Mouse (Mus musculus): ENCODE results near the gene Rgs7. TPM values are rescaled to one million over a fixed set of nuclear protein-coding genes. Genes with fewer than 3 reads are reported as not detected.
A peak's percentile ranks its signal among the peaks of the same experiment; 100 is the strongest.

Rgs7 gene
- total and polyA plus RNA-seq, 2 experiments from 2014 or later: 40.5 to 48.1 TPM

GRCm38 (mm10) chr1:175118904-175119555 lies 373.3 kb downstream of the Rgs7 start:
- no peak overlapping the region for H3K4me3 ChIP-seq (ENCODE audit: low read depth, low read length)
- no peak overlapping the region for H3K9ac ChIP-seq (replicated peaks; ENCODE audit: low read length, poor library complexity, severe bottlenecking)
- no peak overlapping the region for H3K27ac ChIP-seq (ENCODE audit: low read depth, low read length)
- ATAC-seq (ENCODE audit: low FRiP score) (no peak), DNase-seq (ENCODE audit: low spot score) (no peak)
- no peaks in the 10 kb centered on the region for H3K27me3 ChIP-seq (ENCODE audit: insufficient read depth, low read length)
- H3K9me3 ChIP-seq (ENCODE audit: low read length): no peaks in the 10 kb centered on the region
- 64% methylated on average over 4 of the region's 4 CpGs for WGBS
- H3K36me3 ChIP-seq (ENCODE audit: insufficient read depth, low read length): no peaks in the 10 kb centered on the region
- H3K4me2 ChIP-seq (ENCODE audit: low read depth, low read length, poor library complexity, severe bottlenecking): no peak overlapping the region
- peak; percentile 36; the same call in 1 of the 2 replicates for TF ChIP-seq CTCF (IDR thresholded peaks at IDR 0.05)
- H3K4me1 ChIP-seq (ENCODE audit: insufficient read depth, low read length): no peaks in the 10 kb centered on the region

GRCm38 (mm10) chr1:175108270-175108860 lies 383.9 kb downstream of the Rgs7 start:
- H3K27ac ChIP-seq (ENCODE audit: low read depth, low read length): no peak overlapping the region
- H3K9me3 ChIP-seq (ENCODE audit: low read length): no peaks in the 10 kb centered on the region
- DNase-seq (ENCODE audit: low spot score) (no peak), ATAC-seq (ENCODE audit: low FRiP score) (no peak)
- TF ChIP-seq CTCF (IDR thresholded peaks at IDR 0.05): no peak
- H3K36me3 ChIP-seq (ENCODE audit: insufficient read depth, low read length): no peaks in the 10 kb centered on the region
- H3K9ac ChIP-seq (replicated peaks; ENCODE audit: low read length, poor library complexity, severe bottlenecking): no peak overlapping the region
- no peak overlapping the region for H3K4me3 ChIP-seq (ENCODE audit: low read depth, low read length)
- no peaks in the 10 kb centered on the region for H3K27me3 ChIP-seq (ENCODE audit: insufficient read depth, low read length)
- H3K4me2 ChIP-seq (ENCODE audit: low read depth, low read length, poor library complexity, severe bottlenecking): no peak overlapping the region
- WGBS: 87% methylated on average over 1 of the region's 1 CpGs
- H3K4me1 ChIP-seq (ENCODE audit: insufficient read depth, low read length): no peaks in the 10 kb centered on the region

DNA sequence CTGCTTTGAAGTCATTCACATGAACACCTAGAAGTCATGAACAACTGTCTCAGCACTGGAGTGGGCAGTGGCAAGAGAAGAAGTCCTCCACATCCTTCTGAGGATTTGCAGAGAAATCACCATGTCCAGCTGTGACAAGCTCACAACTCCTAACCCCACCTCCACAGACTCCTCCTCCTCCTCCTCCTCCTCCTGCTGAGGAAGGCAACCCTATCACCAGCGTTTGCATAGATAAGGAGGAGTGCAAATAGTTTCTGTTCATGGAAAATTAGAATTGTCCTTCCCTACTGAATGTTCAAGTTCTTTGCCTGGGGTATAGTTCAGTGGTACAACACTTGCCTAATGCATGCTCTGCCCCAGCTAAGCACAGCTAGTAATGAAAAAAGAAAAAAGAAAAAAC lies 386.0 kb downstream of the Rgs7 start:
- Histone ChIP-seq H3K36me3 (ENCODE audit: insufficient read depth, low read length) (no peaks in the 10 kb centered on the region), H3K4me3 (ENCODE audit: low read depth, low read length) (no peak overlapping the region), H3K27me3 (ENCODE audit: insufficient read depth, low read length) (no peaks in the 10 kb centered on the region), H3K4me1 (ENCODE audit: insufficient read depth, low read length) (no peaks in the 10 kb centered on the region), H3K9me3 (ENCODE audit: low read length) (no peaks in the 10 kb centered on the region), H3K27ac (ENCODE audit: low read depth, low read length) (no peak overlapping the region), H3K4me2 (ENCODE audit: low read depth, low read length, poor library complexity, severe bottlenecking) (no peak overlapping the region), H3K9ac (replicated peaks; ENCODE audit: low read length, poor library complexity, severe bottlenecking) (no peak overlapping the region)
- WGBS: 60% methylated on average over 1 of the region's 1 CpGs
- DNase-seq (ENCODE audit: low spot score): no peak
- TF ChIP-seq CTCF (IDR thresholded peaks at IDR 0.05): no peak
- ATAC-seq (ENCODE audit: low FRiP score): no peak

DNA sequence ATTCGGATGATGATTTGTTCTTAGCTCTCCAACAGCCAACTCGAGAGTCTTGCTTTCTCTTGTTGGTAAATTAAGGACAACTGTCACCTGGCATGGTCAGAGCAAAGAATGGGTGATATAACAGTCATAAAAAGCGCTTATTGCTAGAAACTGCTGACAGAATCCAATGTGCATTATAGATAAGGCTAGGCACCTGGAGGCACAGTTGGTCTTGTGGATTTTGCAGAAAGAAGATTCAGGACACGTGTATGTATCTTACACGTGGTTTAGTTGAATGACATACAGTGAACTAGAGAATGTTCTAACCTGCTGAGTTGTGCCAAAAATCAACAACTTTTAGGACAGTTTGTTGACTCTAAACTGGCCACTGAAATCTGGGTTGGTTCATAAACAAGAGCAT lies 386.9 kb downstream of the Rgs7 start:
- H3K9me3 ChIP-seq (ENCODE audit: low read length): no peaks in the 10 kb centered on the region
- TF ChIP-seq CTCF (IDR thresholded peaks at IDR 0.05): no peak
- WGBS: 85% methylated on average over 5 of the region's 5 CpGs

GRCm38 (mm10) chr1:175097014-175097413 lies 395.3 kb downstream of the Rgs7 start:
- Histone ChIP-seq H3K4me3 (ENCODE audit: low read depth, low read length) (no peak overlapping the region), H3K27me3 (ENCODE audit: insufficient read depth, low read length) (no peaks in the 10 kb centered on the region), H3K9ac (replicated peaks; ENCODE audit: low read length, poor library complexity, severe bottlenecking) (no peak overlapping the region), H3K36me3 (ENCODE audit: insufficient read depth, low read length) (no peaks in the 10 kb centered on the region), H3K9me3 (ENCODE audit: low read length) (no peaks in the 10 kb centered on the region), H3K27ac (ENCODE audit: low read depth, low read length) (no peak overlapping the region), H3K4me1 (ENCODE audit: insufficient read depth, low read length) (no peaks in the 10 kb centered on the region), H3K4me2 (ENCODE audit: low read depth, low read length, poor library complexity, severe bottlenecking) (no peak overlapping the region)
- ATAC-seq (ENCODE audit: low FRiP score): no peak
- DNase-seq (ENCODE audit: low spot score): no peak
- TF ChIP-seq CTCF (IDR thresholded peaks at IDR 0.05): no peak
- 50% methylated on average over 3 of the region's 3 CpGs for WGBS

More for the DNA sequence above, 386.9 kb downstream of the Rgs7 start:
- no peak for ATAC-seq (ENCODE audit: low FRiP score)
- H3K4me1 ChIP-seq (ENCODE audit: insufficient read depth, low read length): no peaks in the 10 kb centered on the region
- DNase-seq (ENCODE audit: low spot score): no peak
- no peak overlapping the region for H3K4me2 ChIP-seq (ENCODE audit: low read depth, low read length, poor library complexity, severe bottlenecking)
- H3K36me3 ChIP-seq (ENCODE audit: insufficient read depth, low read length): no peaks in the 10 kb centered on the region
- no peaks in the 10 kb centered on the region for H3K27me3 ChIP-seq (ENCODE audit: insufficient read depth, low read length)
- H3K27ac ChIP-seq (ENCODE audit: low read depth, low read length): no peak overlapping the region
- H3K4me3 ChIP-seq (ENCODE audit: low read depth, low read length): no peak overlapping the region
- no peak overlapping the region for H3K9ac ChIP-seq (replicated peaks; ENCODE audit: low read length, poor library complexity, severe bottlenecking)

DNA sequence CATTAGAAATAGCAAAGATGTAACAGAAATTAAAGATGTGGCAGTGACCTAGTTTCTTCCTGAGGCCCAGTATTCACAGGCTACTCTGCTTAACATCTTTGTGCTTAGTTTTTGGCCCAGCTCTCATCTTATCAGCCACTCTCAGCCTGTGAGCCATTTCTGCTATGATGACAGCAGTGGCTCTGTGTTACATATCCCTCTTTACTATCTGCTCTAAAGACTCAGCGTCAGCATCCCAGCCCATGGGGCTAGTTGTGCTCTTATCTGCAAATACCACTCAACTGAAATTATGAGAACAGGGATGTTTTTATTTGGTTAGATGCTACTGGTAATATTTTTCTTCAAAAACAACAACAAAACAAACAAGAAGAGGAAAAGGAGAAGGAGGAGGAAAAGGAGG lies 410.2 kb downstream of the Rgs7 start:
- 0 out of 2 replicates have a peak, but pooled peaks cover 6% of the 10 kb centered on the region for H3K4me1 ChIP-seq (ENCODE audit: insufficient read depth, low read length)
- no peak for TF ChIP-seq CTCF (IDR thresholded peaks at IDR 0.05)
- no peaks in the 10 kb centered on the region for H3K9me3 ChIP-seq (ENCODE audit: low read length)
- ATAC-seq (ENCODE audit: low FRiP score) (no peak), DNase-seq (ENCODE audit: low spot score) (no peak)
- no peaks in the 10 kb centered on the region for H3K27me3 ChIP-seq (ENCODE audit: insufficient read depth, low read length)
- H3K27ac ChIP-seq (ENCODE audit: low read depth, low read length): no peak overlapping the region
- WGBS: 52% methylated on average over 1 of the region's 1 CpGs
- no peak overlapping the region for H3K9ac ChIP-seq (replicated peaks; ENCODE audit: low read length, poor library complexity, severe bottlenecking)
- no peak overlapping the region for H3K4me2 ChIP-seq (ENCODE audit: low read depth, low read length, poor library complexity, severe bottlenecking)
- H3K4me3 ChIP-seq (ENCODE audit: low read depth, low read length): no peak overlapping the region
- H3K36me3 ChIP-seq (ENCODE audit: insufficient read depth, low read length): no peaks in the 10 kb centered on the region; the same call in 1 of the 2 replicates
